Mouse (Mus musculus) MEL-GATA-1-ER (cell line): ENCODE results near the gene Pml.
"Not testable (repeated sequence)": the region's sequence is repeated elsewhere in the genome, so short reads cannot be mapped to it uniquely, and the experiment has no call there.

Experiments
- DNase-seq: peaks from one replicate; pipeline ENCODE4 v3.0.0-alpha.2; 2012; ENCODE audit warnings: low read depth; ENCODE audit errors: extremely low read depth

The Pml gene

DNA sequence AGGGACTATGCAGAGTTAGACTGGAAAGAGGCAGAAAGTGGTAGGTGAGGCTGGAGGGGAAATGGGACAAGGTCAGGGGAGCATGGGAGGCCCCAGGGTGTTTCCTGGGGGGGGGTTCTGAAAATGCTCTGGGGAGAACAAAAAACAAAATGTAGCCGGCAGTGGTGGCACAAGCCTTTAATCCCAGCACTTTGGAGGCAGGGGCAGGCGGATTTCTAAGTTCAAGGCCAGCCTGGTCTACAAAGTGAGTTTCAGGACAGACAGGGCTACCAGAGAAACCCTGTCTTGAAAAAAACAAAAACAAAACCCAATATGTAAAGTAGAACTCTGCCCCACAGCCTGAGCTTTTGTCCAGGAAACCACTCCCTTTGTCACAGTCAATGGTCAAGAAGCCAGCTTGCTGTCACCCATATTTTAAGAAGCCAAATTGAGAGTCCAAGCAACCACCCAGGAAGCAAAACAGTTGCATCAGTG, 22.5 kb upstream of the Pml start:
- no peak for DNase-seq

DNA sequence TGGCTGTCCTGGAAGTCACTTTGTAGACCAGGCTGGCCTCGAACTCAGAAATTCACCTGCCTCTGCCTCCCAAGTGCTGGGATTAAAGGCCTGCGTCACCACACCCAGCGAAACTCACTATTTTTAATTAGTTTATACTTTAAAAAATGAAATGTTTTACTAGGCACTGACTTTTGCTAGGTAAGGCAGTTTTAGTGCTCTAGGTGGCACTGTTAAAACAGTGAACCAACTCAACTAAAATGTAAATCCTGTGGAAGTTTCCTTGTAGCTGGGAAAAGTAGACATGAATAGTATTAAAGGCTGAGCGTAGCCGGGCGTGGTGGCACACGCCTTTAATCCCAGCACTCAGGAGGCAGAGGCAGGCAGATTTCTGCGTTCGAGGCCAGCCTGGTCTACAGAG, 22.0 kb upstream of the Pml start:
- not testable (repeated sequence) for DNase-seq

DNA sequence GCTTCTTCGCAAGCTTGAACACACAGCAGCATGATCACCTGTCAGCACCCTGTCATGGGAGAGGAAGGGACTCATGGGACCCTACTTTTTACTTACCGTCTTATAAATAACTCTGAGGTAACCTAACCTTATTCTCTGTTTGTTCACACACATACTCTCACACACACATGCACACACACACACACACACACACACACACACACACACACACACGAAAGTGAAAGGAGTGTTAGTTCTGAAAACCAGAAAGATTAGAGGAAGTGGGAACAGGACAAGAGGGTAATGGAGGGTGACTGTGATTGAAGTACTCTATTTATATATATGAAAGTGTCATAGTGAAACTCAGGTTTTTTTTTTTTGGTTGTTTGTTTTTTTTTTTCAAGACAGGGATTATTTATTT, 21.5 kb upstream of the Pml start:
- no peak for DNase-seq

DNA sequence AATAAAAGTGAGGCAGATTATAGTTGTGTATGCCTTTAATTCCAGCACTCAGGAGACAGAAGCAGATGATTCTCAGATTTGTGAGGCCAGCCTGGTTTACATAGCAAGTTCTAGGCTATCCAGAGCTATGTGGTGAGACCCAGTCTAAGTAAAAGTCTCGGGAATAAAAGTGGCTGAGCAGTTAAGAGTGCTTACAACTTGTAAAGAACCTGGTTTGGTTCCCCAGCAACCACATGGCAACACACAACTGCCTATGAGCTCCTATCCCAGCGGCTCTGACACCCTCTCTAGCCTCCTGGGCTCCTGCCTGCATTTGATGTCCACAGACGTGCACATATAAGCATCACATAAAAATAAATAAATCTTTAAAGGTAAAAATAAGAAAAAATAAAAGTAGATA, 20.5 kb upstream of the Pml start:
- no peak for DNase-seq

DNA sequence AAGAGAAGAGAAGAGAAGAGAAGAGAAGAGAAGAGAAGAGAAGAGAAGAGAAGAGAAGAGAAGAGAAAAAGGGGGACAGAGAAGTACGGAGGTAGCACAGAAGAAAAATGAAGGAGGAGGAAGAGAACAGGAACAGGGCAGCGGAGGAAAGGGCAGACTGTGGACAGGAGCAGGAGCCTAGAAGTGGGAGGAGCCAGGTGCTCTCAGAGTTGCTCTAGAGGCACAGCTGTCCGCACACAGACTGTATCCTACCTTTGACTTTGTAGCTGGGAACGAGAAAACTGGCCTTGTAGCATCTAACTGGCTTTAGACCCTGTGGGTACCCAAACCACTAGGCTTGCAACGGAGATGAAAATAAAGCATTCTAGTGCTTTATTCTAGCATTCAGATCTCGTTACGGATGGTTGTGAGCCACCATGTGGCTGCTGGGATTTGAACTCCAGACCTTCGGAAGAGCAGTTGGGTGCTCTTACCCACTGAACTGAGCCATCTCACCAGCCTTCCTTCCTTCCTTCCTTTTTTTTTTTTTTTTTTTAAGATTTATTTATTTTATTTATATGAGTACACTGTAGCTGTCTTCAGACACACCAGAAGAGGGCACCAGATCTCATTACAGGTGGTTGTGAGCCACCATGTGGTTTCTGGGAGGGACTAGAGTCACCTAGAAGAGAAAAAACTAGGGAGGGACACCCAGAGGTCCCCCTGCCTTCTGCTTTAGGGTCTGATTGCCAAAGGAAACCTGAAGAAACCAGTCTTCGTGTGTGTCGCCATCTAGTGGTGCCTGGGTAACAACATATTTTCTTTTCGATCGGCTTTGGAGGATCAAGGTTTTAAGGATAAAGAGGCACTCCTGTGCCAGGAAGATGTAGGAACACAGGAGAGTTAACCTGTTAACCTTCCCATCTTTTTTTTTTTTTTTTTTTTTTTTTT, 19.1 kb upstream of the Pml start:
- no peak for DNase-seq

DNA sequence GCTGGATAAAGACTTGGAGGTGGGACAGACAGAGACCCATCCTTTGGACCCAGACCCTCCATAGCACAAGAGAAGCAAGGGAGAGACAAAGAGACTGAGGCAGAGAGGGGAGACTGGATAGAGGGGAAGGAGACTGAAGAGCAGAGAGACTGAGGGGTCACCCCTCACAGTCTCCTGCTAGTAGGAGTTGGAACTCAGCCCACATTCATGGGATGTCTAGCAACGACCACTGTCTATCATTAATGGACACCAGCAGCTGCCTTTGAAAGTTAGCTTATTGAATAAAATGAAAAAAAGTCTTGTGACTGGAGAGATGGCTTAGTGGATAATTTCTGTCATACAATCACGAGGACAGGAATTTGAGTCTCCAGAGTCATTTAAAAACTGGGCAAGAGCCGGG, 17.5 kb upstream of the Pml start:
- DNase-seq = no peak

DNA sequence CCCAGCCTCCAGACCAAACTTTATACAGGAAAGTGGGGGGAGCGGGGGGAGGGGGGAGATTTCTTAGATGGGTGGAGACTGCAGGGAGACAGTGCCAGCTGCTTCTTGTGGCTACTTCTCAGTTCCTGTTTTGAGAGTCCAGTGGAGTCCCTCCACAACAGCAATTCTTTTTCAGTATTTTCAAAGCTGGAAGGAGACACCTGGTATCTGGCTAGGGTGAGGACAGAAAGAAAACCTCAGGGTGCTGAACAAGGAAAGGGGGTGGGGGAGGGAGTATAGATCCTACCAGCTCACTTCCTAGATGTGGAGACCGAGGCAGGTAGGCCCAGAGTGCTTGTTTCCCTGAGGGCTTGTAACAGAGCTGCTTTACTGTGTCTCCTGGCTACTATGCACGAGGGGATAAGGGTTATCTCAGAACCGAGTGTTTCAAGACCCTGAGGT, 17.0 kb upstream of the Pml start:
- DNase-seq = no peak

DNA sequence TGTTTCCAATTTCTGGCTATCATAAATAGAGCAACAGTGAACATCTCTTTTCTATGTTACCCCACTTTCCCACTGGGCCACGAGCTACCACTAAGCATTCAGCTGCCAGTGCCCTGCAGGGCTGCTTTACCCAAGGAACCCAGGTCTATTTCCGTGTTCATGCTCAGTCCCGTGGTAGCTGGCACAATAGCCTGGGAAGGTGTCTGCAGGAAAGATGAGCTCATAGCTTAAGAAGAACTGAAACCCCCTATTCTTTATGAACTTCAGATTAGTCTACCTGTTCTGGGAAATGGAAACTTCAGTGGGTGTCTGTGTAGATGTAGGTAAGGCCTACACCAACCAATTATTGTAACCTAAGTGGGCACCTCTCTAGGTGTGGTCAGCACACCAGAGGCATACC, 15.8 kb upstream of the Pml start:
- no peak for DNase-seq

DNA sequence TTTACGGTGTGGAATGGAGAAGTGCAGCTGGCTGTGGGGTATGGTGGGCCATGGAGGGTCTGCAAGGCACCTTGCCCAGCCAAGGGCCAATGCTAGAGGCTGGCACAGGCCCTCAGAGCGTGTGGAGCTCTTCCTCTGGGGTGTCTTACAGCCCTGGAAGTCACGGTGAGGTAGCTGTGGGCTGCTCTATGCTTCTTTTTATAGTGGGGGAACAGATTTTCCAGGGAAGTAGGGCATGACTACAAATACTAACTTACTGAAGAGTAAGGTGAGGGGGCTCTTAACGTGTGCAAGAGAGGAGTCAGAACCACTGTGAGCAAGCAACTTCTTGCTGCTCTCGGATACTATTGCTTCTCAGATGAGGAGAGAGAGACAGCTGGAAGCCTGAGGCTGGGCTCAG, 12.9 kb upstream of the Pml start:
- no peak for DNase-seq

DNA sequence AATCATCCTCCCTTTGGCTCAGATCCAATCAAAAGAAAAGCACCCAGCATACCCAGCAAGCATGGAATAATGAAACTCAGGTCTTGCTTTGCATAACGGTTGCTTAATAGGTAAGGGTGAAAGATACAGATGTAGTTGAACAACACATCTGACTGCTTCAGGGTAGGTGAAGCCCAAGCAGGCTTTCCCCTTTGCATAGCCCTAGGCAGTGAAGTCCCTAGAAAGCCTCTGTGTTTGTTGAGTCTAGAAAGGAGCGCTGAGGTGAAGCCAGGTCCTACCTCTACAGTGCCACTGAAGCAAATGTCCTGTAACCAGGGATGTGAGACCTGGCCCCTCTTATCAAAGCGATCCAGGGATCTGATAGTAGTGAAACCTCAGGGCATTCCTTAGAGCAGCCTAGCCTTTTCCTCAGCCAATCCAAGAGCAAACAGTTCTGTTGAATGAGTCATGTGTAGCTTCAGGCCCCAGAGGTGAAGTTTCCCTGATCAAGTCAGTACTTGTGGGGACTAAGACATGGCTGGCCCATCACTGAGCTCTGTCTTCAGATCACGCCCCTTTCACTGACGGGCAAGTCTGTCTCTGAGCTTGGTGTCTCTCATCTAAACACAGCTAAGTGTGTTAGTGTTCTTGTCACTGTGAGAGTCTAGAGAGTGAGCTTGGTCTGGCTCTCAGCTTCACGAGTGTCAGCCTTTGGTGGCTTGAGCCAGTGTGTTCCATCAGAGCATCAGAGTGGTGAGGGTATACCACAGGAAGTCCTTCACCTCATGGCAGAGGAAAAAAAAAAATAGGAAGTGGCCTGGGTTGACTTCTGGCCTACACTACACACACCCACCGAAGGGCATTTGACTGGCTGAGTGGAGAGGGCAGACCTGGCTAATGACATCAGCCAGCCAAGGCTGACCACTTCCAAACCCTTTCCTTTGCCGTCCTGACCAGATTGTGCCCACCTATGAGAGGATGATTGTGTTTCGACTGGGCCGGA, 6.4 kb upstream of the Pml start:
- DNase-seq = no peak

DNA sequence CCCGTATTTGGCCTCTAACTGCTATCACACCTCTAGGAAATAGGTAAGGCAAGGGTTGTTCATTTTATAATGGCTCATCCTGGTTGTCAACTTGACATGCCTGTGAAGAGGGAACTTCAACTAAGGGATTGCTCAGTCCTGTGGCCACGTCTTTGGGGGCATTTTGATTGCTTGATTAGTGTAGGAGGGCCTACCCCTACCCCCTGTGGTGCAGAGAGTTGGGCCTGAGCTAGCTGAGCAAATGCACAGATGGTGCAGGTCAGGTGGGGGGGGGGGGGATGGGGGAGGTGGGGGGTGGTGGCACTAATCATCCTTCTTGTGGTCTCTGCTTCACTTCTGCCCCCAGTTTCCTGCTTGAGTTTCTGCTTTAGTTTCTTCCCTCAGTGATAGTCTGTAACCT, 5.5 kb upstream of the Pml start:
- no peak for DNase-seq

DNA sequence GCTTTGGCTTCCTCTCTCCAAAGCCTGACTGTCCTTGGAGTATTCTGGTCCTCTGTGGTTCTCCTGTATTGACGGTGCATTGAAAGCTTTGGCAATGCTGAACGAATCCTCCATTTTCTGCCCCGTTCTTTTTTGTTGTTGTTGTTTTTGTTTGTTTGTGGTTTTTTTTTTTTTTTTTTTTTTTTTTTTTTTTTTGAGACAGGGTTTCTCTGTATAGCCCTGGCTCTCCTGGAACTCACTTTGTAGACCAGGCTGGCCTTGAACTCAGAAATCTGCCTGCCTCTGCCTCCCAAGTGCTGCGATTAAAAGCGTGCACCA, 4.2 kb upstream of the Pml start:
- not testable (repeated sequence) for DNase-seq

DNA sequence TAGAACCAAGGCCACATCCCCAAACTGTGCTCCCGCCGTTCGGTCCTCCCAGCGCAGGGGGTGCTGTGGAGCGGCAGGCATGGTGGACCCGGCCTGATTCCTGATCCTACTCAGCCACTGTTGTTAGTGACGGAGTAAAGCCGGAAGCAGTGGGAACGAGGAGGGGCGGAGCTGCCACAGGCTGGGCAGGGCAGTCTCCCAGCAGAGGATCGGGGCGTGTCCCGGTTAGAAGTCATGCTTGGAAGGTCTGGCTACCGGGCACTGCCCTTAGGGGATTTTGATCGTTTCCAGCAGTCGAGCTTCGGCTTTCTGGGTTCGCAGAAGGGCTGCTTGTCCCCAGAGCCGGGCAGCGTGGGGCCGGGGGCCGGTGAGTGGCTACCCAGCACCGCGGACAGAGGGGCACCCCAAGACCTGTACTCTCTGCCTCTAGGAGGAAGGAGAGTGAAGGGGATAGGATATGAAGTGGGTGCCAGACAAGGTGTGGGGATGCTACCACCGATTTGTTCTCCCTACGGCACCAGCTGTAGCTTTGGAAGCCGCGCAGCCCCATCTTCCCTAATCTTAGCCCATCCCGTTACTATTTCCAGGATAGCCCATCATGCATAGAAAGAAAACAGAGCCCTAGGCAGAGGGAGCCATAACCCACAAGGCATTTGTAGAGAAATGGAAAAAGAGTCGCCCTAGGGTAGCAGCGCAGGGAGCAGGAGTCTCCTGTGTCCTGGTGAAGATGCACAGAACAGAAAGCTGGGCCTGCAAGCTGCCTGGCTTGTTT, 3.6 kb upstream of the Pml start, which contains the start of gene Stoml1:
TSS of gene Stoml1 (plus strand) at position 132 of the 772 bp plus-strand sequence.
- DNase-seq = peak; percentile 93

DNA sequence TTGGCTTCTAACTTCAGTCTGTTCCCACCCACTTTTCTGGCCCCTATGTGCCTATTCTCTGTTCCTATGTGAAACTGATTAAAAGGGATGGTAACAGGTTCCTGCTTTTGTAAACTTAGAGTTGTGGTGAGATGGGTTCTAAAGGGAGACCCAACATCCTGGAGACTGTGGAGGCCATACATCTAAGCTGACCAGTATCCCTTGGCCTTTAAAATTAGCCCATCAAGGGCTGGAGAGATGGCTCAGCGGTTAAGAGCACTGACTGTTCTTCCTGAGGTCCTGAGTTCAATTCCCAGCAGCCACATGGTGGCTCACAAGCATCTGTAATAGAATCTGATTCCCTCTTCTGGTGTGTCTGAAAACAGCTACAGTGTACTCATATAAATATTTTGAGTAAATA, 1.1 kb upstream of the Pml start:
- not testable (repeated sequence) for DNase-seq

DNA sequence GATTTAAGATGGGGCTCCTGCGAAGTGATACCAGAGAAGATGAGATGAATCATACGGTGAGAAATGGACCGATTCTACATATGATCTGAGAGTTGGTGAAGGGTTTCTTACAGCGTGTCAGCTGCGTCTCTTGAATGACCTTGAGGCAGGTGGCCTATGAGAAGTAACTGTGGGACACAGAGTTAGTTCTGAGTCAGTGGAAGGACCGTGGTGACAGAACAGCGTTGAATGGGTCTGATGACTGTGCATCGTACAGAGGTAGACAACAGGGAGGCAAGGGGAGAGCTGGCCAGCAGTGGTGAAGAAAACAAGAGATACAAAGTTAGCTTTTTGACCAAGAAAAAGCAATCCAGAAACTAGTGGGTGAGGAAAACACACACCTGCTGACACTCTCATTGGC, 736 bp upstream of the Pml start:
- DNase-seq = no peak

DNA sequence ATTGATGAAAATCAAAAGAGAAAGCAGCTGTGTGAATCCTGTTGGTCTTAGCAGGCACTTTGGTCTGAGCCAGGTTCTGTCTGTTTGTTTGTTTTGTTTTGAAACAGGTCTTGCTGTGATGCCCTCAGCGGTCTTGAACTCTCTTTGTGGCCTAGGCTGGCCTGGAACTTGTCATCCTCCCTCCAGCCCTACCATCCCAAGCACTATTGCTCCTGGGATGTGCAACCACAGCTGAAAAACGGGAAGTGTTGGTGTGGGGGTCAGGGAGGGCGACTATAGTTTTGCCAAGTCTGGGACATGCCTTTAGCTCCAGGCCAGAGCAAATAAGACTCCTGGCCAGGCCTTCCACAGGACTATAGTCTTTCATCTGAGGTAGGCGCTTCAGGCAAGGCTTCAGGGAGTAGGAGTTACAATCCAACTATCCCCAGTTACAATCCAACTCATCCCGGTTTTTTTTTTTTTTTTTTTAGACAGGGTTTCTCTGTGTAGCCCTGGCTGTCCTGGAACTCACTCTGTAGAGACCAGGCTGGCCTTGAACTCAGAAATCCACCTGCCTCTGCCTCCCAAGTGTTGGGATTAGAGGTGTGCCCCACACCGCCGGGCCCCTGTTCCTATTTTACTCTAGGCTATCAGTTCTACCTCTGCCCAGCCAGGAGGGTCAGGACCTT, 706 bp downstream of the Pml start:
- no peak for DNase-seq

DNA sequence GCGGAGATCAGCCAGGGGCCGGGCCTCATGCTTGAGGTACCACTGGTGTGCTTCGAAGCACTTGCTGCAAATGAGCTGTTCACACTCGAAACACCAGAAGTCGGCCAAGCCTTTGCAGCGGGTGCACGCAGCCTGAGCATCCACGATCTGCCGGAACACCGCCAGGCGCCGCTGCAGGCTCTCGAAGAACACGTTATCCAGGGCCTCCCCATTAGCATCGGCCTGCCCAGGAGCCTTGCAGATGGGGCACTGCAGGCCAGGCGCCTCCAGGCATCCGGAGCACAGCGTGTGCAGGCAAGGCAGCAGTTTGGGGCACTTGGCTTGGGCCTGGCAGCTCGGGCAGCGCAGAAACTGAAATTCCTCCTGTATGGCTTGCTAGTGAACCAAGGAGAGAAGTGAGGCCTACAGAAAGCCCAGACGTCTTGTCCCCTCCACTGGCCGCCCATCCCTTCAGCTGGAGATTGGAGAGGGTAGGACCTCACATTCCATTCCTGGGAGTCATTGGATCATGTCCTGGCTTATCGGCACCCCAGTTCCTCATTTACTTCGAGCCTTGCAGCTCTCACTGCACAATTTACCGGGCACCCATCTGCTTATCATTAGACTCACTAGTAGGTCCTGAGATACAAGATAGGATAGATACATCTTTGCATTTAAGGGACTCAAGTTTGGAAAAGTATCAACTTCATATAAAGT, 2.4 kb downstream of the Pml start:
- peak; percentile 71 for DNase-seq

DNA sequence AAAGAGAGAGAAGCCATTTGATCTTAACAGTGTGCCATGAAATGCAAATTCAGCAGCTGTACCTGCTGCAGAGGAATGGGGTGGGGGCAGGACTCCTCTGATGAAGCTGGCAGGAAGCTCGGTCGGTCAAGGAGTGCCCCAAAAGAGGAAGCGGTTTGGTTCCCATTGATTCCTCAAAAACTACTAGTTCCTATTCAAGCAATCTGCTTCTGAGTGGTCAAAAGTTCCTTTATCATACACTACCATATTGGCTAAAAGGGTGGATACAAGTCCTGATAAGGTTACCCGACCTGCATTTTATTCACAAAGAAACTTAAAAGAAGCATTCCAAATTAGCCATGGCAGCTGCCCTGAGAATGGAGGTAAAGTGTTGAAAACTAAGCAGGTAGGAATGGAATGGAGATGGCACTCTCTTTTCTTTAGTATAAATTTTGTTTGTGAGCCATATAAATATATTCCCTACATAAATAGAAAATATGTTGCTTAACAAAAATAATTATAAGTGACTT, 3.4 kb downstream of the Pml start:
- DNase-seq = peak; percentile 93

DNA sequence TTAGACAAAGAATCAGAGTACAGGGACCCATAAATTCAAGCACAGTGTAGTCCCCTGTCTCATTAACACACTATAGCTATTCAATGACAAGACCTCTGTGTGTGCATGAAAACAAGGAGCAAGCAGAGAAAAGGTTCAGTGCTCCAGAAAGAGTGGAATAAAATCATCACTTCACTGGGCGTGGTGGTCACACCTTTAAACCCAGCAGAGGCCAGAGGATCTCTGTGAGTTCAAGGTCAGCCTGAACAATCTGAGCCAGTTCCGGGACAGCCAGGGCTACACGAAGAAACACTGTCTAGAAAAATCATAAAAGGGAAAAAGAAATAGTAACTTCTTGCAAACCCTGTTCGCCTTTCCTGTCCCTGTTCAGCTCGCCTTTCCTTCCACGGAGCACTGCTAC, 5.9 kb downstream of the Pml start:
- no peak for DNase-seq

DNA sequence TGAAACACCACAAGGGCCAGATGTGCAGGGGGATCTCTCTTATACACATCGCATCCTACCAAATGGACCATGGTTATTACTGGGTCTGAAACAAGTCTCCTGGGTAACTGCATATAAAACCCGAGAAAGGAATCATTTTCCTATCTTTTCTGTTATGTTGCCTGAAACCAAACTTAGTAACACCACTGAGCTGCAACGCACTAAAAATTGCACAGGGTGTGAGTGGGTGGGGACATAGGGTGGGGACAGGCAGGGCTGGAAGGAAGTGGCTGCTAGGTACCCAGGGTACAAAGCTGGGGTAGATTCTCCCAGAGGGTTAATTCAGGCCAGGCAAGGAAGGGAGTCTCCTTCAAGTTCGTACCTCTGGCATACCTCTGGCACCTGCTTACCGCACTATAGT, 6.9 kb downstream of the Pml start:
- DNase-seq = no peak
